In genomic region chr13:21914599-21914998, GRCm38 (mm10) we compare ENCODE assay signal across 8 mouse cellular contexts. TPM values are rescaled to one million over a fixed set of nuclear protein-coding genes. Genes with fewer than 3 reads are reported as not detected.
DNase-seq lines count a peak whose midpoint lies in the region; ATAC-seq and TF ChIP-seq lines count a peak whose summit lies in the region.

No protein-coding gene starts in this region.

- no peaks in the 10 kb centered on the region for H3K27me3 ChIP-seq in G1E (ENCODE audit: insufficient read depth, low read length)
- peaks cover 11% of the 10 kb centered on the region; the same call in 1 of the 2 replicates for H3K27me3 ChIP-seq in embryonic facial prominence, embryonic 12.5 days
- H3K27me3 ChIP-seq in limb, embryonic 10.5 days (ENCODE audit: low read depth, poor library complexity, severe bottlenecking) = 0 out of 2 replicates have a peak, but pooled peaks cover 4% of the 10 kb centered on the region

- peak overlapping the region; percentile 64 for H3K4me3 ChIP-seq in G1E (ENCODE audit: low read depth, low read length)
- H3K4me3 ChIP-seq in embryonic facial prominence, embryonic 12.5 days = peak overlapping the region; percentile 24
- H3K4me3 ChIP-seq in limb, embryonic 10.5 days = peak overlapping the region; percentile 50

- no peak overlapping the region for H3K27ac ChIP-seq in embryonic facial prominence, embryonic 12.5 days
- no peak overlapping the region for H3K27ac ChIP-seq in limb, embryonic 10.5 days

- H3K9me3 ChIP-seq in G1E (replicated peaks) = no peaks in the 10 kb centered on the region
- no peaks in the 10 kb centered on the region for H3K9me3 ChIP-seq in embryonic facial prominence, embryonic 12.5 days
- no peaks in the 10 kb centered on the region for H3K9me3 ChIP-seq in limb, embryonic 10.5 days (replicated peaks)

- peak; percentile 8 for DNase-seq in kidney, adult 11 months
- DNase-seq in kidney, postnatal 14 days = no peak
- no peak for DNase-seq in G1E (ENCODE audit: low spot score)
- peak; percentile 37 for DNase-seq in heart, postnatal 4 days
- peak; percentile 83 for DNase-seq in limb, embryonic 10.5 days (ENCODE audit: low spot score)

- H3K4me1 ChIP-seq in G1E (ENCODE audit: insufficient read depth, low read depth, low read length) = peaks cover 58% of the 10 kb centered on the region
- no peaks in the 10 kb centered on the region; the same call in 1 of the 2 replicates for H3K4me1 ChIP-seq in embryonic facial prominence, embryonic 12.5 days
- H3K4me1 ChIP-seq in limb, embryonic 10.5 days = peaks cover 15% of the 10 kb centered on the region

- no peak for TF ChIP-seq CTCF in G1E (IDR thresholded peaks at IDR 0.05; ENCODE audit: low read depth, low read length)

- peak overlapping the region; percentile 37 for H3K4me2 ChIP-seq in embryonic facial prominence, embryonic 12.5 days (replicated peaks)

- 2% methylated on average over 14 of the region's 14 CpGs for WGBS in embryonic facial prominence, embryonic 12.5 days
- 1% methylated on average over 14 of the region's 14 CpGs for WGBS in limb, embryonic 10.5 days

- H3K9ac ChIP-seq in embryonic facial prominence, embryonic 12.5 days = no peak overlapping the region

- ATAC-seq in G1E (ENCODE audit: extremely low read depth, insufficient number of reproducible peaks, low FRiP score, poor library complexity, severe bottlenecking) = 0 out of 2 replicates have a peak, but pooled peaks have one; percentile 30
- no peak for ATAC-seq in embryonic facial prominence, embryonic 12.5 days (ENCODE audit: insufficient number of reproducible peaks, insufficient read depth, low FRiP score, low TSS enrichment)
- peak; percentile 41; the same call in 1 of the 2 replicates for ATAC-seq in megakaryocyte-erythroid progenitor cell, adult 5-6 weeks (replicated peaks; ENCODE audit: low FRiP score, low TSS enrichment, poor library complexity, severe bottlenecking)
- no peak for ATAC-seq in inflammation-experienced regulatory T-cells, adult 6 months

- H3K36me3 ChIP-seq in G1E (replicated peaks) = no peaks in the 10 kb centered on the region
- no peaks in the 10 kb centered on the region for H3K36me3 ChIP-seq in embryonic facial prominence, embryonic 12.5 days
- H3K36me3 ChIP-seq in limb, embryonic 10.5 days = no peaks in the 10 kb centered on the region

RNA-seq across cellular contexts. Expression of gene Zfp184, which starts 30.3 kb away (rescaled TPM):
- total RNA-seq in G1E (2014; fragmentation: Nextera tagmentation) (10.4 and 20.1 TPM in 2 replicates), G1E (2017) (2.2 and 3.6 TPM in 2 replicates)
- polyA plus RNA-seq in G1E (2012) = 0.20 and 0.26 TPM in 2 replicates
- 21.7 and 23.6 TPM in 2 replicates for polyA plus RNA-seq in embryonic facial prominence, embryonic 12.5 days (2016; fragmentation: Nextera tagmentation; extraction: Ambion mirVana)
- total RNA-seq in heart, postnatal 4 days (2021) = 1 to 10 TPM; 3.9 TPM
- polyA plus RNA-seq in limb, embryonic 10.5 days (2016; fragmentation: Nextera tagmentation; extraction: Ambion mirVana) = 22.4 and 27.0 TPM in 2 replicates
- total RNA-seq in megakaryocyte-erythroid progenitor cell, adult 5-6 weeks (2014; fragmentation: Nextera tagmentation) = 1.5 and 2.5 TPM in 2 replicates
- 3.1 and 10.7 TPM in 2 replicates for total RNA-seq in megakaryocyte-erythroid progenitor cell, adult 5-6 weeks (2017)
- polyA plus RNA-seq in inflammation-experienced regulatory T-cells, adult 6 months (2017; shearing (Covaris generic)) = not detected

Comparison
In these comparisons a context has a peak if more than half of its experiments do, and no peak if none do; other contexts are left out.
1. DNase-seq: peak in kidney, adult 11 months (single experiment), heart, postnatal 4 days (single experiment) and limb, embryonic 10.5 days (single experiment); none in kidney, postnatal 14 days (single experiment) and G1E (single experiment).
2. ATAC-seq: peak in G1E (single experiment) and megakaryocyte-erythroid progenitor cell, adult 5-6 weeks (single experiment); none in embryonic facial prominence, embryonic 12.5 days (single experiment) and inflammation-experienced regulatory T-cells, adult 6 months (single experiment).
3. RNA of gene Zfp184, which starts 30.3 kb away (polyA plus RNA-seq): 22.4 to 27.0 TPM in limb, embryonic 10.5 days and 21.7 to 23.6 TPM in embryonic facial prominence, embryonic 12.5 days; 0.20 to 0.26 TPM in G1E and not detected in inflammation-experienced regulatory T-cells, adult 6 months; every median in the first group is over 10 times any median in the second.
4. Peak in every context shown above with its lines, with median percentiles within 50 percentile points of each other: H3K4me3 ChIP-seq.